Mouse (Mus musculus): ENCODE data around the gene Btrc. TPM values are rescaled to one million over a fixed set of nuclear protein-coding genes. Genes with fewer than 3 reads are reported as not detected.
A peak's percentile ranks its signal among the peaks of the same experiment; 100 is the strongest.

Btrc gene
- total RNA-seq, 4 experiments from 2014 or later = 21.8 to 23.3 (median 22.2) TPM

DNA sequence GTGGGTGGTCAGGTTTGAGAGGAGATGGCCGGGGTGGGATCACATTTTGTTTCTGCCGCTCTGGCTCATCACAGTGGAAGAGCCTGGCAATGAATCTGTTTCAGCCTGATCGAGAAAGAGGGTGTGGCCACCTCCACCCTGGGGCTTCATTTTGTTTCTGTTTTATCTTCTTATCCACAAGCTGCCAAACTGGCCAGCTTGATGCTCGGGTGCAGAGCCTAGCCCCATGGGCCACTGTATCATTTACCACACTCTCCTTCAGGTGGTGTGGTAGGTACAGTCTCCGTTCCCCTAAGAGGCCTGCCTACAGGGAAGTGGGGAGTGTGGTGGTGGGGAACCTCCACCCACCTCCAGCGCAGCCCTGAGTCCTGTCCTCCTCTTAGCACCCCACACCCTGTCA lies 209.5 kb downstream of the Btrc start:
- DNase-seq (ENCODE audit: low spot score) = no peak

DNA sequence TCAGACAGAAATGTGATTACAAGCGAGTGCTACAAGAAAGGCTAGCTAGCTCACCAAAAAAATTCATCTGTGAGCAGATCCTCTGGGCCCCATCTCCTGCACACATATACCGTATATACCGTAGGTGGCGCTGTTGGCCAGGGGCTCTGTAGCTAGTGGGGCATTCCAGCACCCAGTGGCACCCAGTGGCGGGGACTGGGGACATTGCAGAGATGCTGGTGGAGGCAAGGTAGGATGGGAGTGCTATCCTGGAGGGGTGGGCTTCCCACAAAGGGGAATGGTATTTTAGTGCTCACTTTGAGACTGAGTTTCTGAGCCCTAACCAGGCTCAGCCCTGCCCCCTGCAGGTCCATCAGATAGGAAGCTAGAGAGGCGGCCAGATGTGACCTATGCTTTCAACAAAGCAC lies 210.3 kb downstream of the Btrc start:
- DNase-seq (ENCODE audit: low spot score) = peak; percentile 78

DNA sequence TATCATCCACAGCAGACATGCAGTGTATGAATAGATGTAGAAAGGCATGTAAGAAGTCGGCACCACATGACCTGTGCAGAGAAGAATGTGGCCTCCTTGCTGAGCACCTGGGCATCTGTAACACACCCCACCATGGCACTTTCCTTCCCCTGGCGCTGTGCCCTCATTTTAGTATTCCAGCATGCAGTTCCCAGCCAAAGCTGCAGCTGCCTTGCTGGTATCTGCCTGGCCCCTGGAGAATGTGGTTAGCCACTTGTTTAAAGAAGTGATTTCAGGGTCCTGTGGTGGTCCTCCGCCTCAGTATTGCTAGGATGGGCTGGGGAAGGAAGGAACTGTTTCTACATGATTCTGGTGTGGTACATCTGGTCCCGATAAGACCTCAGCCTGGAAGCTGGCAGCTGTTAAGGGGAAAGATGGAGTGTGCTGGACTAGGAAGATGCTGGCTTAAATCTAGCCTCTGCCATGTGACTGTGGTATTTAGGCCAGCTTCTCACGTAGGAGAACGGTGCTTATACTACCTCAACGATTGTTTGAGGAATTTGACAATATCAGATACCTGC lies 210.9 kb downstream of the Btrc start:
- no peak for DNase-seq (ENCODE audit: low spot score)

DNA sequence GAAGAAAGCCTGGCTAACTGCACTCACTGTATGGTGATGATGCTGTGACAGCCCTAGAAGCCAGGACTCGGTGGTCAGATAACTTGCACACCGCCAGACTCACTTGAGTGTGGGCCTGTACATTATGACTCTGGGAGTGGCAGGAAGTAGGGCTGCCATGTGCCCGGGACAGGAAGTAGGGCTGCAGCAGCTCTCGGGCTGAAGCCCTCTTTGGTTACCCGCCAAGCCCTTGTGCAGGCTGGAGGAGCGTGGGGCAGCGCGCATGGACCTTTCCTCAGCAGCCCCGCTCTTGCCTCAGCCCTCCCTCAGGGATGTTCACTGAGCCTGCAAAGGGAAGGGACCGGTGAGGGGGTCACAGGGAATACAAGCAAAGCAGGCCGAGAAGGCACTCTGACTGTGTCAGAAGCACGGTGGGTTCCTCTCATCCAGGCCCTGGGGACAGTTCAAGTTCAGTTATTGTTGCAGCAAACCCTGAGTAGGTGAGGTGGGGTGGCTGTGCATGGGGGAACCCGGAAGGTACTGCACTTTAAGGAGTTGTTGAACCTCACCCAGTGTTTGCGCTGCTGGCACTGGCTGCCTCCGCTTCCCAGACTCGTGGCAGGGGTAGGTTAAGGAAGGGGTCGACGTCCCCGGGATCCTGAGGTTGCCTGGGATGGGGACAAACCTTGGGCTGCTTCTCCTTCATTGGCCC lies 211.6 kb downstream of the Btrc start:
- DNase-seq (ENCODE audit: low spot score) = no peak

DNA sequence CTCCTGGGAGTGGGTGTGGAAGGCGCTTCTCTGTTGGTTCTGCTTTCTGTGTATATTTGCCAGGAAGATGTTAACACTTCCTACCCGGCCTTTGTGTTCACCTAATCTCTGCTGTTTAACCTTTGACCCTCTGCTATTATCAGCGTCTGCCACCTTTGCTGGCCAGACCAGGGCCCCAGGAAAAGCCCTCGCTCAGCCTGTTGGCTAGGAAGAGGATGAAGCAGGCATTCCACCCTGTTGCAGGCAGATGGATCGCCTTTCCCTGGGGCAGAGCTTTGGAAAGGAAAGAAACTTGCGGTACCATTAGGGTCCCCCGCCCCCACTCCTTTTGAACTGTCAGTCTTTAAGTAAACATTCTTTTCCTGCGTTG lies 212.1 kb downstream of the Btrc start:
- DNase-seq (ENCODE audit: low spot score) = no peak

DNA sequence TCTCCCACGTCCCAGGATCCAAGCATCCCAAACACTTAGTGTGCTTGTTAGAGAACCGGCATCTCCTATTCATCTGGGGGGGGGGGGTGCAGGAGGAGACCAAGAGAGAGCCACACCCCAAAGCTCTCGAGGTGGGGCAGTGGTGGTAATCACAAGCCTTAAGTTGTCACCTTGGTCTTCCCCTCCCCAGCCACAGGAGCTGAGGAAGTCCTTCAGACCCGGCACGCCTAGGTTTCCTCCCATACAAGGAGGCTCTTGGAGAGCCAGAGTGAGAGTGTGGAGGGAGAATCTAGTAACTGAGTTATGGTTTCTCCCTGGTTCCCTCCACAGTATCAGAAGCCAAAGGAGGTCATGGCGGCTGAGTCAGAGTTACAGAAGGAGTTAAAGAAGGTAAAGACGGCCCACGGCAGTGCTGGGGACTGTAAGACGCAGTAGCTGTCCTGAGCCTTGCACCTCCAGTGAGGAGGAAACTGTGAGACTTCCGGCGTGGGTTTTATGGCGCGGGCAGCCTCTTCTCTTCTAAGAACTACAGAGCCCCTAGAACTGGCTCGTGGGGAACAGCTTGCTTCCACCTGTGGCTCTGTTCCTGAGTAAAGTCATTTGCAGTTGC lies 213.7 kb downstream of the Btrc start:
- no peak for DNase-seq (ENCODE audit: low spot score)

DNA sequence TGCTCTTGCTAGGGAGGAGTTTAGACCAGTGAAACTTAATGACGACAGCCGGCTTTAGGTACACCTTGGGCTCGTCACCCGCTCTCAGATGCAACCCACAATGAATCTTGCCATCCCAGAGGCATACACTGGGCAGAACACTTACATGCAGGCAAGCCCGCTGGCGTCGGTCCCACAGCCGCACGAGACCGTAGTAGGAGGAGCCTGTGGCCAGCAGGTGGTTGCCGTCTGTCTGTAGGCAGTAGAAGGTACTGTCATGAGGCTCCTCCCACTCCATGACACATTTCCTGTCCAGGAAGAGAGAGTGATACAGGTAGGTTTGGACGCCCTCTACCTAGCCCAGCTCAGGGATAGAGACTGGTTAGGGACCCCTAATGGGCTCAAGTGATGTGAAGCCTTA lies 215.4 kb downstream of the Btrc start:
- DNase-seq (ENCODE audit: low spot score) = no peak

DNA sequence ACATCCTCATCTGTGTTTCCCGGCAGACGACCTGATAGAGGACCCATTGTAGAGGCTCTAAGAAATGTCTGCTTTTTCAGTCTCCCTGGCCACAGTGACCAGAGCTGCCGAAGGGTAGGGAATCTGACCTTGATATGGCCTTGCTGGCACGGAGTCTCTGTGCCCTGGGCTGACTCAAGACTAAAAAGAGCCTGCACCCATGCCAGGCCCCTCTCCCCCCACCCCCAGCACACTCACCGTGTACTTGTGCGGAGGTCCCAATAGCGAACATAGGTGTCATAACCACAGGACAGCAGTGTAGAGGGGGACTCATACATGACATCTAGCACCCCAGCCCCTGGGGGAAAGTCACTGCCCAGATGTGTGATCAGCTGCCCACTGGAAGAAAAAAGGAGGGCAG lies 215.9 kb downstream of the Btrc start:
- DNase-seq (ENCODE audit: low spot score) = no peak

Other genes with a start within 250 kb of the Btrc start
- gene Tlx1, start 213.1 kb upstream of the Btrc start, total RNA-seq (2022) = under 1 TPM in 2 of 4 experiments, not detected in 2; 0.11 to 0.14 TPM
- under 1 TPM in 1 of 4 experiments, not detected in 3; 0.17 TPM for gene Lbx1, start 127.9 kb upstream of the Btrc start, total RNA-seq (2022)
- 10 to 100 TPM; 10.8 to 12.1 (median 11.6) TPM for gene Poll, start 196.8 kb downstream of the Btrc start, total RNA-seq (2022)
- 10 to 100 TPM; 19.3 to 29.4 (median 22.0) TPM for gene Gm17018, start 196.9 kb downstream of the Btrc start, total RNA-seq (2022)